Mouse (Mus musculus) small intestine, adult 2 months (tissue): ENCODE results near the gene Npvf. TPM values are rescaled to one million over a fixed set of nuclear protein-coding genes. Genes with fewer than 3 reads are reported as not detected.

Source experiments
- H3K27ac ChIP-seq: fragments of 200-500 bp; 2 replicates; pipeline ENCODE4 v1.5.1; 2012; ENCODE audit warnings: low read depth, low read length, control low read depth, inconsistent platforms; ENCODE audit not compliant: insufficient read depth
- H3K27me3 ChIP-seq: fragments of 200-500 bp; 2 replicates; pipeline ENCODE4 v1.6.1; 2012; ENCODE audit warnings: mild to moderate bottlenecking, moderate library complexity, low read length, inconsistent platforms; ENCODE audit not compliant: control insufficient read depth, insufficient read depth
- H3K36me3 ChIP-seq: fragments of 200-500 bp; 2 replicates; pipeline ENCODE4 v1.6.1; 2012; ENCODE audit warnings: mild to moderate bottlenecking, low read length, control low read depth, inconsistent platforms; ENCODE audit not compliant: control insufficient read depth, insufficient read depth
- H3K4me1 ChIP-seq: fragments of 200-500 bp; 2 replicates; pipeline ENCODE4 v1.6.1; 2012; ENCODE audit warnings: low read length, inconsistent platforms, mixed read lengths; ENCODE audit not compliant: control insufficient read depth, insufficient read depth, insufficient read length
- H3K4me3 ChIP-seq: fragments of 200-500 bp; 2 replicates; pipeline ENCODE4 v1.5.1; 2012; ENCODE audit warnings: low read depth, mild to moderate bottlenecking, control low read depth, inconsistent platforms, low read length, moderate library complexity
- CTCF ChIP-seq: fragments of 200-500 bp; IDR thresholded peaks from 2 replicates; pipeline ENCODE4 v1.5.1; 2012; ENCODE audit warnings: low read depth, mild to moderate bottlenecking, control low read depth, inconsistent platforms, low read length, moderate library complexity, mixed read lengths; ENCODE audit not compliant: insufficient replicate concordance, insufficient read length; ENCODE audit errors: extremely low read depth
- POLR2A ChIP-seq: fragments of 200-500 bp; IDR thresholded peaks from 2 replicates; pipeline ENCODE4 v1.6.1; 2012; ENCODE audit warnings: low read depth, mild to moderate bottlenecking, control low read depth, inconsistent platforms, low read length, moderate library complexity
- WGBS: fragments of 180-500 bp; shearing (Covaris S2); methylation state at CpG from one replicate; pipeline ENCODE4 v1.1.7; 2018; 5-methylcytosine and 5-hydroxymethylcytosine counted together
- polyA plus RNA-seq: library from polyadenylated mRNA; depleted of rRNA; stranded (reverse); fragments of >200 nt; gene quantifications from 2 replicates; pipeline ENCODE4 v1.2.3, GENCODE M21; 2012

The Npvf gene
- polyA plus RNA-seq, 1 experiment, result not detected

- 29% methylated on average over 8 of the region's 8 CpGs for WGBS
- TF ChIP-seq POLR2A (no peak), CTCF (peak; percentile 94)
- H3K27ac ChIP-seq, result no peak overlapping the region
- H3K36me3 ChIP-seq, result no peaks in the 10 kb centered on the region
- H3K4me3 ChIP-seq, result no peak overlapping the region
- H3K4me1 ChIP-seq, result no peaks in the 10 kb centered on the region
- H3K27me3 ChIP-seq, result no peaks in the 10 kb centered on the region
These were observed 24.7 kb upstream of the Npvf start for GRCm38 (mm10) chr6:50678826-50679485.

DNA sequence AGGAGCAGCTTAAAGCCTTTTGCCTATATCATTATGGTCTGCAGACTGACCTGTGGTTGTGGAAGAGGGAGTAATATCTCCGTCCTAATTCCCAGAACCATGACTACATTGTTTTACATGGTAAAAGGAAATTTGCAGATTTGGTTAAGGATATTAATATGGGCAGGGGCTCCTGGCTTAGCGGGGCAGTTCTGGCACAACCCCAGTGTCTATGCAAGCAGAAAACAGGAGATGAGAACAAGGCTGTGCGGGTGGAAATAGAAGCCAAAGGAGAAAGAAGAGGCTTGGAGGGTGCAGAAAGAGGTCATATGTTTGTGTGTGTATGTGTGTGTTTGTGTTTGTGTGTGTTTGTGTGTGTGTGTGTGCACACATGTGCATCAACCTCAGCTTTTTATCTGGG lies 17.0 kb upstream of the Npvf start:
- Histone ChIP-seq H3K4me3 (no peak overlapping the region), H3K27me3 (no peaks in the 10 kb centered on the region), H3K4me1 (no peaks in the 10 kb centered on the region), H3K27ac (no peak overlapping the region), H3K36me3 (no peaks in the 10 kb centered on the region)
- TF ChIP-seq CTCF, result no peak
- TF ChIP-seq POLR2A, result no peak
- WGBS, result 84% methylated on average over 3 of the region's 3 CpGs

- no peaks in the 10 kb centered on the region for H3K4me1 ChIP-seq
- no peak overlapping the region for H3K27ac ChIP-seq
- H3K4me3 ChIP-seq, result no peak overlapping the region
- 58% methylated on average over 5 of the region's 5 CpGs for WGBS
- no peaks in the 10 kb centered on the region for H3K36me3 ChIP-seq
- TF ChIP-seq CTCF (no peak), POLR2A (no peak)
- no peaks in the 10 kb centered on the region for H3K27me3 ChIP-seq
These were observed 12.7 kb upstream of the Npvf start for GRCm38 (mm10) chr6:50666937-50667336.

DNA sequence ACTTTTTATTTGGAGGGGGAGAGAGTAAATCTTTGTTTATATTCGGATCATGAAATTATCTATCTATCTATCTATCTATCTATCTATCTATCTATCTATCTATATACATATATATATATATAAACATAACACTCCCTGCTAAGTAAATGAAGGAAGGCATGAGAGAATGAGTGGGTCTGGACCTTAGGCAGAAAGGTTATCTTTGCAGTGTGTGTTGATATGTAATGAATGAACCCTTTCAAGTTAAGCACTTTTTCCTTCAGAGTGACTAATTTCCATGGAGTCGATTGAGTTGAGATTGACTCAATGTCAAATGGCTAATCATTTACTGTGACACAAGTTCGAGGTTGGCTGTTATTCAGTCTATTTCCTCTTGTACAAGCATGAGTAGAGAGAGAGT lies 10.8 kb upstream of the Npvf start:
- no peak overlapping the region for H3K4me3 ChIP-seq
- 41% methylated on average over 3 of the region's 3 CpGs for WGBS
- no peaks in the 10 kb centered on the region for H3K36me3 ChIP-seq
- H3K4me1 ChIP-seq, result no peaks in the 10 kb centered on the region
- TF ChIP-seq CTCF (no peak), POLR2A (no peak)
- H3K27ac ChIP-seq, result no peak overlapping the region
- no peaks in the 10 kb centered on the region for H3K27me3 ChIP-seq

- TF ChIP-seq CTCF, result no peak
- TF ChIP-seq POLR2A, result no peak
- no peak overlapping the region for H3K27ac ChIP-seq
- 39% methylated on average over 3 of the region's 3 CpGs for WGBS
- H3K4me1 ChIP-seq, result no peaks in the 10 kb centered on the region
- no peaks in the 10 kb centered on the region for H3K27me3 ChIP-seq
- no peak overlapping the region for H3K4me3 ChIP-seq
- H3K36me3 ChIP-seq, result no peaks in the 10 kb centered on the region
These were observed 10.0 kb upstream of the Npvf start for GRCm38 (mm10) chr6:50664193-50664592.

DNA sequence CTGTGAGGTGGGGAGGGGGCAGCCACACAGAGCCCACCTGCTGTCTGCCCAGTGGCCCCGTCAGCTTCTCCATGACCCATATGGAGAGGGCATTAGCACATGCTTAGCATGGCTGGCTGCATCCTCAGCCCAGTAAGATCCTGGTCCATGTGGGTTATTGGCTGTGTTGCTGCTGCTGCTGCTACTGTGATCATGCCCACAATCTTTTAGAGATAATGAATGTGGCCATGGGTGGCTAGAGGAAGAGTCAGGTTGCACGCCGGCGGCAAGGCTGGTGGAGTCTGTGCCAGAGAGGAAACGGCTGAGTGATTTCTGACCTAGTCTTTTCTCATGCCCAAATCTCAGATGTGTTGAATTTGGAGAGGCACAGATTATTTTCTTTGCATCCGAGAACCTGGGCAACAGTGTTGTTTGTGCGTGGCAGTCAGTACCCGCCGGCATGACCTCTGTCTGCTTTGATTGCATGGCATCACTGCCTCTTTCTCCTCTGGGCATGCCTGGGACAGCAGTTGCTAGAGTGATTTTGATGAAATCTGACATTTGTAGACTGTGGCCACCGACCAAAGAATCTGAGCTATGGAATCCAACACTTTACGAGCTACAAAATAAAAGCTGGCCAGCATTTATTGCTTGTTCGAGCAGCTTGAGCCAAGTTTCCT lies 8.8 kb upstream of the Npvf start:
- H3K27me3 ChIP-seq, result no peaks in the 10 kb centered on the region
- 38% methylated on average over 12 of the region's 12 CpGs for WGBS
- H3K36me3 ChIP-seq, result no peaks in the 10 kb centered on the region
- H3K4me3 ChIP-seq, result no peak overlapping the region
- no peaks in the 10 kb centered on the region for H3K4me1 ChIP-seq
- TF ChIP-seq POLR2A (no peak), CTCF (no peak)
- no peak overlapping the region for H3K27ac ChIP-seq

DNA sequence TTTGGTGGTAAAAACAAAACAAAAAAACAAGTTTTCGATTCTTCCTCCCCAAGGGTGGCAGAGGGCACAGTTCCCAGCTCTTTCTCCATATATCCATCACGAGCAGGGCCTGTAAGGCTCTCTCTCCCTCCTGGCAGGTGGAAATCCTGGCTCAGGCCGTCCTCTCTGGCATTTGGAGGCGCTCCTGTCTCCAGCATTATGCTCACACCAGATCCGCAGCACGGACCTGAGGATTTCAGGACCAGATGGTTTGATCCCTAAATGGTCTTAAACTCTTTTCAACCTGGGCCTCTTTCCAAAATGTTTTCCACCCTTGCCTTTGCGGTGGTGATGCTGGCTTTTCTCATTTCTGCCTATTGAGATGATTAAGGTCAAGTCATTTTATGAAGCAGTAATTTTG lies 7.5 kb upstream of the Npvf start:
- Histone ChIP-seq H3K4me3 (no peak overlapping the region), H3K36me3 (no peaks in the 10 kb centered on the region), H3K27me3 (no peaks in the 10 kb centered on the region), H3K4me1 (no peaks in the 10 kb centered on the region), H3K27ac (no peak overlapping the region)
- 82% methylated on average over 7 of the region's 7 CpGs for WGBS
- TF ChIP-seq POLR2A, result no peak
- TF ChIP-seq CTCF, result no peak
